Mouse (Mus musculus) neural tube, embryonic 12.5 days (tissue): Measurements from ENCODE around the gene Teddm3. TPM values are rescaled to one million over a fixed set of nuclear protein-coding genes. Genes with fewer than 3 reads are reported as not detected.
"Not testable (repeated sequence)": the region's sequence is repeated elsewhere in the genome, so short reads cannot be mapped to it uniquely, and the experiment has no call there.

Source experiments
- ATAC-seq: fragments of 200-750 bp; cut with Nextera tagmentation; 2 replicates; pipeline ENCODE4 v1.8.0; 2017; ENCODE audit warnings: low read depth, mild to moderate bottlenecking, moderate TSS enrichment, moderate library complexity; ENCODE audit not compliant: low FRiP score
- H3K27ac ChIP-seq: fragments of 300-500 bp; sonication (generic); 2 replicates; pipeline ENCODE4 v1.5.1; 2016
- H3K27me3 ChIP-seq: fragments of 300-500 bp; sonication (generic); replicated peaks from 2 replicates; pipeline ENCODE4 v1.6.1; 2016; ENCODE audit warnings: mild to moderate bottlenecking
- H3K36me3 ChIP-seq: fragments of 300-500 bp; sonication (generic); 2 replicates; pipeline ENCODE4 v1.6.1; 2016; ENCODE audit warnings: mild to moderate bottlenecking
- H3K4me1 ChIP-seq: fragments of 300-500 bp; sonication (generic); 2 replicates; pipeline ENCODE4 v1.6.1; 2016
- H3K4me2 ChIP-seq: fragments of 300-500 bp; sonication (generic); replicated peaks from 2 replicates; pipeline ENCODE4 v1.6.1; 2016; ENCODE audit warnings: mild to moderate bottlenecking
- H3K4me3 ChIP-seq: fragments of 300-500 bp; sonication (generic); 2 replicates; pipeline ENCODE4 v1.5.1; 2016
- H3K9ac ChIP-seq: fragments of 300-500 bp; sonication (generic); 2 replicates; pipeline ENCODE4 v1.6.1; 2016; ENCODE audit warnings: mild to moderate bottlenecking
- H3K9me3 ChIP-seq: fragments of 300-500 bp; sonication (generic); 2 replicates; pipeline ENCODE4 v1.6.1; 2016; ENCODE audit warnings: mild to moderate bottlenecking
- WGBS: fragments of 180-500 bp; shearing (Covaris S2); methylation state at CpG from one replicate; pipeline ENCODE4 v1.1.7; 2016; 5-methylcytosine and 5-hydroxymethylcytosine counted together
- polyA plus RNA-seq: library from polyadenylated mRNA; unstranded; fragments of >200 nt; fragmentation: Nextera tagmentation; extraction: Ambion mirVana; gene quantifications from 2 replicates; pipeline ENCODE4 v1.2.1, GENCODE M21; 2016

Gene Teddm3
- polyA plus RNA-seq, 1 experiment from 2014 or later: not detected

DNA sequence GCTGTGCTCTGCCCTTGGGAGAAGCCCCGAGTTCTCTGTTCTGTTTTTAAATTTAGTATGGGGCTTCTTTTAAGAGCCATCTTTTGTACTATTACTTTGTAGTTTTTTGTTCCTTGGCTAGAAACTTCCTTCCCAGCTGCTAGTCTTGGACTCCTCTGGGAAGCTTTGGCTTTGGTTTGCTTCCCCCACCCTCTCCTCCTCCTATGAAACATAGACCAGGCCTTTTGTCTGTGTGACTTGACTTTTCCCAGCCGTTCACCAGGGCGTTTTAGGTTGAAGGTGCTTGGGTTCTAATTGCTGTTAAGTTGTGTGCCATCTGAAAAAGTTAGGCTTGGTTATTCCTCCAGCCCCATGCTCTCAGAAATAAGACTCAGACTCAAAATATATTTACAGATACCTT, 26.1 kb downstream of the Teddm3 start:
- H3K4me3 ChIP-seq, ATAC-seq, H3K27me3 ChIP-seq, H3K9ac ChIP-seq, H3K4me1 ChIP-seq, H3K27ac ChIP-seq, H3K36me3 ChIP-seq, H3K9me3 ChIP-seq, H3K4me2 ChIP-seq: not testable (repeated sequence)
- WGBS: 78% methylated on average over 3 of the region's 3 CpGs

DNA sequence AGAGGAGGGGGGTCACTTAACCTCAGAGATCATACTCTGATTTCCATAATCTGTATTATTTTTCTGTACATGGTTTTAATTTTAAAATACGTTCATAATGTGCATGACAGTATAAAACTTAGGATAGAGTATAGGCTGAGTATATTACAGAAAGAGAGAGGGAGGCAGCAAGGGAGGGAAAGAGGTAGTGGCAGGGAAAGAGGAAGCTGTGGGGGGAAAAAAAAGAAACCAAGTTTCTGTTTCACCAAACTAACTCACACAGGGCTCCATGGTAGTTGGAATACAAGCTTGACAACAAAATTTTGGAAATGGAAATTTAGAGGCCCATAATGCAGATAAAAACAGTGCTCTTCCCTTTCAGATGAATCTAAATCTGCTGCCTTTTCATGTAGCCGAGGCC, 31.0 kb downstream of the Teddm3 start:
- H3K4me3 ChIP-seq, H3K4me2 ChIP-seq, H3K9me3 ChIP-seq, H3K27ac ChIP-seq, H3K27me3 ChIP-seq, ATAC-seq, H3K9ac ChIP-seq, H3K4me1 ChIP-seq, H3K36me3 ChIP-seq: not testable (repeated sequence)
- WGBS: 74% methylated on average over 2 of the region's 2 CpGs

DNA sequence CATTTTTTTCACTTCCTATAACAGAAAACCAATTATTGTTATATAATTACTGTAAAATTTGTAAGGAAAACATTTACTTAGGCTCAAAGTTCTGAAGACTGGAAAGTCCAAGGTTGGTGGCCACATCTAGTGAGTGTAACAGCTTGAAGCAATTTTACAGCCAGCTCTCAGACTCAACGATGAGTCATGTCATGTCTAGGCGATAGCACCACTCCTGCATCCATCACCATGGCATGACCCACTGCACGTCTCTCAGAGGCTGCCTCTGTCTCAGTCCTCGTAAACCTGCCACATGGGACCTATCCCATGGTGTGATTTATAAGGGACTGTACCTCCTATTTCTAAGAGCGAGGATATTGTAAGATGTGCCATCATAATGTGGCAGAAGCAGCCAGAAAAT, 37.7 kb downstream of the Teddm3 start:
- Histone ChIP-seq H3K4me2 (no peak overlapping the region), H3K27me3 (no peaks in the 10 kb centered on the region), H3K9ac (no peak overlapping the region), H3K9me3 (no peaks in the 10 kb centered on the region), H3K4me1 (no peaks in the 10 kb centered on the region), H3K4me3 (no peak overlapping the region), H3K27ac (no peak overlapping the region), H3K36me3 (no peaks in the 10 kb centered on the region)
- no peak for ATAC-seq
- 58% methylated on average over 5 of the region's 5 CpGs for WGBS

DNA sequence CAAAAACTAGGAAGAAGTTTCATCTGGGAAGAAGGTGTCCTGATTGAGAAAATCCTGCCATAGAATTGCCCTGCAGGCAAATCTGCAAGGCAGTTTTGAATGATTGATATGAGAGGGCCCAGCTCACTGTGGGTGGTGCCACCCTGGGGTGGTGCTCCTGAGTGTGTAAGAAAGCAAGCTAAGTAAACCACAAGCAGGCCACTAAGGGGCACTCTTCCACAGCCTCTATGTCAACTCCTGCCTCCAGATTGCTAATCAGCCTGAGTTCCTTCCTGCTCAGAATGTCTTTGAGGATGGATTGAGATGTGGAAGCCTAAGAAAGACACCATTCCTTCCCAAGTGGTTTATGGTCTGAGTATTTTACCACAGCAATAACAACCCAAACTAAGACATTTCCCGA, 44.3 kb downstream of the Teddm3 start:
- Histone ChIP-seq H3K27me3 (no peaks in the 10 kb centered on the region), H3K9me3 (no peaks in the 10 kb centered on the region), H3K4me2 (no peak overlapping the region), H3K4me1 (no peaks in the 10 kb centered on the region), H3K36me3 (no peaks in the 10 kb centered on the region), H3K9ac (no peak overlapping the region), H3K27ac (no peak overlapping the region), H3K4me3 (no peak overlapping the region)
- no peak for ATAC-seq
- WGBS: 50% methylated on average over 1 of the region's 1 CpGs

Other genes starting within 250 kb of the Teddm3 start
- gene Ephb3, start 50.8 kb upstream of the Teddm3 start, polyA plus RNA-seq: 18.8 and 20.4 TPM in 2 replicates